Mouse (Mus musculus) MN1 (cell line): ENCODE data around the gene Gm5169.
"Not testable (repeated sequence)": the region's sequence is repeated elsewhere in the genome, so short reads cannot be mapped to it uniquely, and the experiment has no call there.

ENCODE experiments used
- DNase-seq: peaks from one replicate; pipeline ENCODE4 v3.0.0-alpha.2; 2016; ENCODE audit warnings: low spot score

Gene Gm5169

GRCm38 (mm10) chrX:25301355-25301754 is at the start of gene Gm5169:
Gene Gm5169 (minus strand): TSS chrX:25301455.
- not testable (repeated sequence) for DNase-seq

GRCm38 (mm10) chrX:25347424-25347823 is 46.2 kb upstream of the Gm5169 start:
- DNase-seq, result not testable (repeated sequence)
